Mouse (Mus musculus): Measurements from ENCODE around the gene Alb.

Alb gene

GRCm38 (mm10) chr5:90460619-90461018 lies at the start of gene Alb:
Gene Alb, plus strand, starts transcription at chr5:90460897.
- DNase-seq (ENCODE audit: extremely low spot score, low spot score) = no peak

- no peak for DNase-seq (ENCODE audit: extremely low spot score, low spot score)
Measured at GRCm38 (mm10) chr5:90414142-90414924, 46.4 kb upstream of the Alb start.

GRCm38 (mm10) chr5:90414925-90415295 lies 45.8 kb upstream of the Alb start:
- no peak for DNase-seq (ENCODE audit: extremely low spot score, low spot score)

DNA sequence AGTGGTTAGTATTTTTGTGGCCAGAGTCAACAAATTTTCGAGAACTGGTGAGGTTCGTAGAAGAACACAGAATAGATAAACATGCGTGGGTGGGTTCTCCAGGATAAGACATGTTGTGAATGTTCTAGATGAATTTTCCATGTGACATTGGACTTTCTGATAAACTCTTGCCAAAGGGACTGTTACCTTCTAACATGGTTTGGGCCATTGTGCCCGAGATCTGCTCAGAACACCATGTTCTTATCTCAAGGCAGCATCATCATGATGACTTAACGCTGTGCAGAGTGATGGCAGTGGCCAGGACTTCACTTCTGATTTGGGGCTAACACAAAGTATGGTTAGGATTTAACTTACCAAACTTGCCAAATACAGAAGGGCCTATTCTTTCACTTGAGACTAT lies 36.1 kb upstream of the Alb start:
- DNase-seq (ENCODE audit: extremely low spot score, low spot score) = no peak

DNA sequence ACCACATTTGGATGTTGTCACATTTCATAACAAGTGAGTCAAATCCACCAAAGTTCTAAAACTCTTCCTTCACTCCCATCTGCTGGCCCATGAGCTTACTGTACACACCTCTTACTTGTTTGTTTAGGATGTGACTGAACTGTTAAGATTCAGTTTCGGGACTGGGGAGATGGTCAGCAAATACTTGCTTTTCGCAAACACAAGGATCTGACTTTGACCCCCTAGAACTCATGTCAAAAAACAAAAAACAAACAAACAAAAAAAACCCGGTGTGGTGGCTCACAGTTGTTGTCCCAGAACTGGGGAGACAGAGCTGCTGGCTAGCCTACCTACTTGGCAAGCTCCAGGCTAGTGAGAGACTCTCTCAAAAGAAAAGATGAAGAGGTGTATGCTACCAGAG lies 35.5 kb upstream of the Alb start:
- DNase-seq (ENCODE audit: extremely low spot score, low spot score) = no peak

DNA sequence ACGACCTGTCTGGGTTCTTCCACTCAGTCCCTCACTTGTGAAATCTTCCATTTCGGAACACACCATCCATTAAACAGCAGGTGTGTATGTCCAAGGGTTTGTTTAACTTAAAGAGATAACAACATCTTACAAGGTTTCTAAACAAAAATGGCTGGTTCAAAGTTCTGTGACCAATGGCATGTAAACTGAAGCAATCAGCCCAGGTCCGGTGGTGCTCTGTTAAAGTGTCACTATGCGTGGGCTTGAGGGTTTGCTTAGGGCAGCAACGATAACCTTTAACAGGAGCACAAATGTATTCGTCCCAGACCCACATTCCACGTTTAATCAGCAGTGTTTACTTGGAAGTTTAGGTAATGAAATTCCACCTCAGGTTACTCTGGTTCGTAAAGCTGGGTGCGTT lies 29.6 kb upstream of the Alb start:
- DNase-seq (ENCODE audit: extremely low spot score, low spot score) = no peak

GRCm38 (mm10) chr5:90439157-90439556 lies 21.5 kb upstream of the Alb start:
- DNase-seq (ENCODE audit: extremely low spot score, low spot score) = no peak

DNA sequence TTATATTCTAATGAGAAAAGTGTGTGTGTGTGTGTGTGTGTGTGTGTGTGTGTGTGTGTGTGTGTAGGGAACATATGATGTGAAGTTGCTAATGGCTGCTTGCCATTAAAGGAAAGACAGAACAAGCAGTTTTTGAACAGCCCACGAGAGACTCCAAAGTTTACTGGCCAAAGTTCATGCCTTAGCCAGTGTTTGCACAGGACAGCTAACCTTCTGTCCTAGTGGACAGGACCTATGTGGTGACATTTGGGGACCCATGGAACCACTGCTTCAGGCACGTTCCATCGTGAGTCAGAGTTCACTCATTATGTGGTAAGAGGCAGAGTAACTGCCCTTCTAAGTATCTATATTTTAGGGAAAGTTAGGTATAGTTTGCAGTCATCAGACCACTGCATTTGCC lies 13.1 kb upstream of the Alb start:
- no peak for DNase-seq (ENCODE audit: extremely low spot score, low spot score)

DNA sequence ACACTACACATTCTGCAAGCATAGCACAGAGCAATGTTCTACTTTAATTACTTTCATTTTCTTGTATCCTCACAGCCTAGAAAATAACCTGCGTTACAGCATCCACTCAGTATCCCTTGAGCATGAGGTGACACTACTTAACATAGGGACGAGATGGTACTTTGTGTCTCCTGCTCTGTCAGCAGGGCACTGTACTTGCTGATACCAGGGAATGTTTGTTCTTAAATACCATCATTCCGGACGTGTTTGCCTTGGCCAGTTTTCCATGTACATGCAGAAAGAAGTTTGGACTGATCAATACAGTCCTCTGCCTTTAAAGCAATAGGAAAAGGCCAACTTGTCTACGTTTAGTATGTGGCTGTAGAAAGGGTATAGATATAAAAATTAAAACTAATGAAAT lies 10.7 kb upstream of the Alb start:
- no peak for DNase-seq (ENCODE audit: extremely low spot score, low spot score)

DNA sequence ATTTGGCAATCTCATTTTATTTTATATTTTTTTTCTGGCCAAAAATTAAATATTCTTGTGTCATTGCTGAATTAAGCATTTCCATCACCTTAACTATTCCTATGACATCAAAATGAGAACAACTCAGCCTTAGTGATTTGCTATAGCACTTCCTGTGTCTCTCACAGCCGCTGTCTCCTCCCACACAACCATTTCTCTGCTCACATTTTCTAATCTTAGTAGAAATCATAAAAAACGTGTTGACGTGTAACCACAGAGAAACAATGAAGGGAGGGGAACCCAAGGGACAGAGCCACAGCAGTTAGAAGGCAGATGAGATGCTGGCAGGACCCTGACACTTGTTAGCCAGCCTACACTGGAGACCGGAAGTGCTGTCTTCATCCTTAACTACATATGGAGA lies 8.0 kb upstream of the Alb start:
- no peak for DNase-seq (ENCODE audit: extremely low spot score, low spot score)

DNA sequence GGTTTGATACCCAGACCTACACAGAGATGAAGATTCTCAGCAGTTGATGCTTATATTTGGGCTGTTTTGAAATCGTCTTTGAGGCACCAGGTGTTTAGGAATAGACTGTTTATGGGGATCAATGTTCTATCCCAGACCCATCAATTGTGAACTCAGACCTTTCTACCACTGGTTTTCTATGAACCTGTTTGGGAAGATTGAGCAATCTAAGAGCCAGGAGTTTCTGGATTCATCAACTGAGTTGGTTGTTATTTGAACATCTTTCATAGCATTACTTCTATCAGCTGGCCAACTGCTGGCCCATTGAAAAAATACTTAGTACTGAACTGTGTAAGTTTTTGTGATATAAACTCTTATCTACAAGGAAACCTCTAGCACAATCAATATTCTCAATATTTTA lies 3.5 kb upstream of the Alb start:
- DNase-seq (ENCODE audit: extremely low spot score, low spot score) = no peak

DNA sequence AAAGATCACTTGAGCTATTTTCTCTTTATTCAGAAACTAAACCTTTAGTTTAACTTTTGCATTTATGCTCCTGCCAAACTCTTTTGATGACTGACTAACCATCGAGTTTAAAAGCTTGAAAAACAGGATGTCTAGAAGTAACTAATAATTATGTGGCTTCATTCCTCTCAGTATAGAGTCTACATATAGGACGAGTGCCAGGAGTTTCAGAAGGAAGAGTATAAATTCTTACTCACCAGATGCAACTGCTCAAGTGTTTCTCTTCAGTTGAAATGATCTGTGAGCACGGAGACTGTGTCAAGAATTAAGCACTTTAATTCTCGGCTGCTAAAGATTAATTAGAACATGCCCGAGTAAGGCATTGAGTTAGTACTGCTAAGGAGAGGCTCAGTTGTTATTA lies 2.0 kb upstream of the Alb start:
- no peak for DNase-seq (ENCODE audit: extremely low spot score, low spot score)

GRCm38 (mm10) chr5:90466806-90467205 lies 6.1 kb downstream of the Alb start:
- DNase-seq (ENCODE audit: extremely low spot score, low spot score) = no peak

- DNase-seq (ENCODE audit: extremely low spot score, low spot score) = peak; percentile 39
Measured at GRCm38 (mm10) chr5:90467245-90467644, 6.5 kb downstream of the Alb start.

GRCm38 (mm10) chr5:90470836-90471235 lies 10.1 kb downstream of the Alb start:
- no peak for DNase-seq (ENCODE audit: extremely low spot score, low spot score)

GRCm38 (mm10) chr5:90473902-90474301 lies 13.2 kb downstream of the Alb start:
- DNase-seq (ENCODE audit: extremely low spot score, low spot score) = no peak

- no peak for DNase-seq (ENCODE audit: extremely low spot score, low spot score)
Measured at GRCm38 (mm10) chr5:90474369-90474768, 13.7 kb downstream of the Alb start.

DNA sequence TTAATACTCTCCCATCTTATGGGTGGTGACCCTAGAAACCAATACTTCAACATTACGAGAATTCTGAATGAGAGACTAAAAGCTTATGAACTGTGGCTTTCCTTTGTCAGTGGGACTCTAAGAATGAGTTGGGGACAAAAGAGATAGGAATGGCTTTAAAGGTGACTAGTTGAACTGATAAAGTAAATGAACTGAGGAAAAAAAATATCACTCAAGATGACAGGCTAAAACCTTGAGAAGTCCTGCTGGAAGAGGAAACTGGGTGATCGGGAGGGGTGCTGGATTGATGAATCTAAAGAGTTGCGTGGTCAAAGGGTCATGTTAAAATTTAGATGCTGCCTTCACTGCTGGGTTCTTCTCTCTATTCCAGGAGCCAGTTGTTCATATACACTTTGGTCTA lies 16.0 kb downstream of the Alb start:
- no peak for DNase-seq (ENCODE audit: extremely low spot score, low spot score)

DNA sequence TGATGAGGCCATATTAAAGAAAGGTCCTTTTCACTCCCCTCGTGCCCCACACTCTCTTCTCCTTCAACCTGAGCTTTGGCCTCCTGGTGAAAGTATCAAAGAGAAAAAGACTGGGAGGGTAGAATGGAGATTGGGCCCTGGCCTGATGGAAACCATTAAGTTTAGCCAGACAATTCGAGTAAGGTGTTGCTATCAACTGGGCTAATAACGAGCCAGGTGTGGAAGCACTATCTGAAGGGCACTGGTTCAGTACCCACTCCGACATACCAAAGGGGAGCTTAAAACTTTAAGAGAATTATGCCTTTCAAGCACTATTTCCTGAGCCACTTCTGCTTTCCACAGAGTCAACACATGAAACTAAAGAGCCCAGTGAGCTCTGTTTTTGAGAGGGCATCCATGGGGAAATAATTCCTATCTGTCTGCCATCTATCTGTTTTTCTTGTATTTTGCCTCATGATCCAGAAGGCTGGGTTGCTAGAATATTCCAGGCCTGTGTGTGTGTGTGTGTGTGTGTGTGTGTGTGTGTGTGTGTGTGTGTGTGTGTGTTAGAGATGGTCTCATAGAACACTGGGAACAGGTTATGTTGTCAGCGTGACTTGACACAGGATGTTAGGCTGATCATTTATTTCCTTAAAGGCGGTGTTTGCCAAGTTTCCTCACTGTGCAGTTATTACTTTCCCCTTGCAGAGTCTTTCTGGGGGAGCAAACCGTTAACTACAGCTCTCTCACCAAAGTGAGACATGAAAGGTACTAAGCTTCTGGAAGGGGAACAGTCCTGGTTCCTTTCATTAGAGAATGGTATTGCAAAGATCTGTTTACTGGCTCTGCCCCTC lies 16.8 kb downstream of the Alb start:
- no peak for DNase-seq (ENCODE audit: extremely low spot score, low spot score)

DNA sequence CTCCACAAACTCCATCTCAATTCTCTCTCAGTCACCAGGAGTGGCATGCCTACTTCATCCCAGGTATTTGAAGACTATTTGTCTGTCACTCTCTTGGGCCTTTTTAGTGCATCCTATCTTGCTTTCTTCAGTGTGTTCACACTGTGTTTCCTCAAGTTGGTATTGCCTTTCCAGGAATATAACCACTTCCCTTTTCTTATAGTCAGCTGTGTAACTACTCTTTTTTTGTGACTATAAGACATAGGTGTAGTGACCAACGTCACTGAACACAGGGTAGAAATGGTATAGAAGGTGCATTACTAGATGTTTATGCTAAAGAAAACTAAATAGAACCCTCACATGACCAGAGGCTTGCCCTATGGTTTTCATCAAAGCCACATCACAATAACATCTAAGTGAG lies 18.2 kb downstream of the Alb start:
- no peak for DNase-seq (ENCODE audit: extremely low spot score, low spot score)

- no peak for DNase-seq (ENCODE audit: extremely low spot score, low spot score)
Measured at GRCm38 (mm10) chr5:90485597-90485996, 24.9 kb downstream of the Alb start.

- DNase-seq (ENCODE audit: extremely low spot score, low spot score) = no peak
Measured at GRCm38 (mm10) chr5:90488323-90488722, 27.6 kb downstream of the Alb start.

DNA sequence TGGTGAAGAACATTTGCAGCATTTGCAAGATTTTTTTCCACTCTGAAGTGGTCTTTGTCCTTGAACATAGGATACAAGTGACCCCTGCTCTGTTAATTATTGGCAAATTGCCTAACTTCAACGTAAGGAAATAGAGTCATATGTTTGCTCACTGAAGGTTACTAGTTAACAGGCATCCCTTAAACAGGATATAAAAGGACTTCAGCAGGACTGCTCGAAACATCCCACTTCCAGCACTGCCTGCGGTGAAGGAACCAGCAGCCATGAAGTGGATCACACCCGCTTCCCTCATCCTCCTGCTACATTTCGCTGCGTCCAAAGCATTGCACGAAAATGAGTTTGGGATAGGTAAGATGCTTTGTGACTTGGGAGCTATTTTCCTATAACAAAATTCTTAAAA lies 29.8 kb downstream of the Alb start, which contains the start of gene Afp:
Afp (plus strand) TSS at position 220 of the 400 bp plus-strand sequence.
- no peak for DNase-seq (ENCODE audit: extremely low spot score, low spot score)
